ENCODE assay signal across 8 mouse cellular contexts in the genomic region with DNA sequence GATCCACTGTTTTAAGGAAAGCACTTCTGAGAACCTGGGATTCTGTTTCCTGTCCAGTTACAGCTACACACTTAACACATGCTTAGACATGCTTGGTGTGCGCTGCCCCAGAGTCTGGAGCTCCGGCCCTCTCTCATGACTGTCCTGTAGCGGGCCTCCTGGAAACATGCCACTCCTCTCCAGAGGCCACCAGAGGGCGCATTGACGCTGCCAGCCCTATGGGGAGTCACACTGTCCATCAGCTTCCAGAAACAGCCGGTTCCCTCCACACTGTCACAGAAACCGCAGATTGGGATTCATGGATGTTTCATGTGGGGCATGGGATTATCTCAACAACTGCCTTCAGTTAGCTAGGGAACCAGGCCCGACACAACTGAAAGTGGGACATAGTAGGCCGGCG. TPM values are rescaled to one million over a fixed set of nuclear protein-coding genes. Genes with fewer than 3 reads are reported as not detected.
A peak's percentile ranks its signal among the peaks of the same experiment; 100 is the strongest.
DNase-seq lines count a peak whose midpoint lies in the region; ATAC-seq and TF ChIP-seq lines count a peak whose summit lies in the region.

No protein-coding gene starts in this region.

- peaks cover 9% of the 10 kb centered on the region; the same call in 1 of the 2 replicates for H3K27me3 ChIP-seq in heart, embryonic 11.5 days (ENCODE audit: control insufficient read depth, insufficient read depth, low read length)
- H3K27me3 ChIP-seq in limb, embryonic 12.5 days, result no peaks in the 10 kb centered on the region
- H3K27me3 ChIP-seq in midbrain, postnatal 0 days (ENCODE audit: insufficient read depth, low read length), result no peaks in the 10 kb centered on the region

- ATAC-seq in heart, embryonic 11.5 days (replicated peaks; ENCODE audit: insufficient number of reproducible peaks, low FRiP score, low TSS enrichment), result no peak
- peak; percentile 39; the same call in 1 of the 2 replicates for ATAC-seq in limb, embryonic 12.5 days (ENCODE audit: insufficient number of reproducible peaks, insufficient read depth, low FRiP score, low TSS enrichment, low read depth)
- ATAC-seq in midbrain, postnatal 0 days (ENCODE audit: low FRiP score), result peak; percentile 63

- peak; percentile 98 for DNase-seq in heart, adult 11 months
- DNase-seq in embryo, embryonic 9.5 days (ENCODE audit: extremely low spot score), result peak; percentile 80
- DNase-seq in heart, adult 18-20 months, result peak; percentile 86 to 93
- DNase-seq in kidney, adult 9 months, result peak; percentile 91
- DNase-seq in midbrain, postnatal 0 days (ENCODE audit: low spot score), result peak; percentile 89
- peak; percentile 46 to 60 for DNase-seq in spleen, postnatal 36 days (ENCODE audit: low spot score in 2 of 2)

- peaks cover 4% of the 10 kb centered on the region; the same call in 1 of the 2 replicates for H3K36me3 ChIP-seq in heart, embryonic 11.5 days (ENCODE audit: control insufficient read depth, insufficient read depth, low read length)
- peaks cover 79% of the 10 kb centered on the region for H3K36me3 ChIP-seq in limb, embryonic 12.5 days
- H3K36me3 ChIP-seq in midbrain, postnatal 0 days (ENCODE audit: insufficient read depth, low read length), result peaks cover 41% of the 10 kb centered on the region

- H3K4me2 ChIP-seq in heart, embryonic 11.5 days, result no peak overlapping the region
- H3K4me2 ChIP-seq in limb, embryonic 12.5 days, result no peak overlapping the region
- no peak overlapping the region for H3K4me2 ChIP-seq in midbrain, postnatal 0 days (ENCODE audit: low read depth, low read length, poor library complexity, severe bottlenecking)

- H3K9me3 ChIP-seq in heart, embryonic 11.5 days (replicated peaks; ENCODE audit: control insufficient read depth, low read length), result no peaks in the 10 kb centered on the region
- H3K9me3 ChIP-seq in limb, embryonic 12.5 days, result no peaks in the 10 kb centered on the region
- no peaks in the 10 kb centered on the region for H3K9me3 ChIP-seq in midbrain, postnatal 0 days (ENCODE audit: low read length)

- H3K4me3 ChIP-seq in heart, embryonic 11.5 days (ENCODE audit: low read depth, low read length), result no peak overlapping the region
- H3K4me3 ChIP-seq in limb, embryonic 12.5 days (replicated peaks), result no peak overlapping the region
- H3K4me3 ChIP-seq in midbrain, postnatal 0 days (ENCODE audit: low read depth, low read length), result no peak overlapping the region

- WGBS in heart, embryonic 11.5 days (ENCODE audit: insufficient replicate concordance), result 27% methylated on average over 10 of the region's 10 CpGs
- WGBS in limb, embryonic 12.5 days, result 32% methylated on average over 10 of the region's 10 CpGs
- WGBS in midbrain, postnatal 0 days, result 30% methylated on average over 10 of the region's 10 CpGs

- H3K27ac ChIP-seq in heart, embryonic 11.5 days (ENCODE audit: low read depth, low read length), result no peak overlapping the region
- H3K27ac ChIP-seq in limb, embryonic 12.5 days, result no peak overlapping the region
- no peak overlapping the region for H3K27ac ChIP-seq in midbrain, postnatal 0 days (ENCODE audit: low read depth, low read length)

- peak; percentile 89 for TF ChIP-seq CTCF in midbrain, postnatal 0 days (IDR thresholded peaks at IDR 0.05)

- peaks cover 6% of the 10 kb centered on the region for H3K4me1 ChIP-seq in heart, embryonic 11.5 days (ENCODE audit: control insufficient read depth, insufficient read depth, low read length)
- 0 out of 2 replicates have a peak, but pooled peaks cover 6% of the 10 kb centered on the region for H3K4me1 ChIP-seq in limb, embryonic 12.5 days (replicated peaks)
- H3K4me1 ChIP-seq in midbrain, postnatal 0 days (ENCODE audit: insufficient read depth, low read length), result no peaks in the 10 kb centered on the region

- no peak overlapping the region for H3K9ac ChIP-seq in heart, embryonic 11.5 days (ENCODE audit: low read depth, low read length)
- H3K9ac ChIP-seq in limb, embryonic 12.5 days (replicated peaks), result no peak overlapping the region
- H3K9ac ChIP-seq in midbrain, postnatal 0 days (replicated peaks; ENCODE audit: low read length, poor library complexity, severe bottlenecking), result 0 out of 2 replicates have a peak overlapping the region, but pooled peaks have one; percentile 8

RNA-seq across cellular contexts. Expression of gene Pitpnb, which starts 57.0 kb away (rescaled TPM):
- polyA plus RNA-seq in heart, embryonic 11.5 days (2014; fragmentation: Nextera tagmentation; extraction: Ambion mirVana), result 78.8 and 91.5 TPM in 2 replicates
- total RNA-seq in heart, adult 18-20 months (2021), result 10 to 100 TPM; 41.2 to 42.1 TPM
- 111 and 114 TPM in 2 replicates for polyA plus RNA-seq in limb, embryonic 12.5 days (2016; fragmentation: Nextera tagmentation; extraction: Ambion mirVana)
- 9.4 and 12.8 TPM in 2 replicates for total RNA-seq in midbrain, postnatal 0 days (2014; rRNA removed)
- polyA plus RNA-seq in midbrain, postnatal 0 days (2015; fragmentation: Nextera tagmentation; extraction: Ambion mirVana), result 78.9 and 84.3 TPM in 2 replicates
